Mouse (Mus musculus) kidney, postnatal 10 days (tissue): ENCODE results near the gene Mfn1.
A peak's percentile ranks its signal among the peaks of the same experiment; 100 is the strongest.

Source experiments
- DNase-seq: peaks from one replicate; pipeline ENCODE4 v3.0.0; 2021; ENCODE audit warnings: mixed read lengths

Gene Mfn1

DNA sequence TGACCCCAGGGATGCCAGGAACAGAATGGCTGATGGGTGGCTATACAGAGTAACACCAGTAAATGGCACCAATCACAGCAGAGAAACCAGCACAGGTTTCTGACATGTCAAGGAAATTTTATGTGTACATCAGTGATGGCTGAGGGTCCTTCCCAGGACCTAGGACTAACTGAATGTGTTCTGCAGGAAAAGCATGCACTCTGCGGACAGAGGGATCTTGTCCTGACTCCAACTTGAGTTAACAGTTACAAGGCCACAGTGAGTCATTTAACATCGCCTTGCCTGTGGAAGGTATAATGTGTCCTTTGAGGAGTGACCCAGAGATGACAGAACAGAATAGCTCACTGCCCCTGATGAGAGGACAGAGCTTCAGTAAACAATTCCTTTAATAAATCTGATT is 85.5 kb downstream of the Mfn1 start:
- no peak for DNase-seq

DNA sequence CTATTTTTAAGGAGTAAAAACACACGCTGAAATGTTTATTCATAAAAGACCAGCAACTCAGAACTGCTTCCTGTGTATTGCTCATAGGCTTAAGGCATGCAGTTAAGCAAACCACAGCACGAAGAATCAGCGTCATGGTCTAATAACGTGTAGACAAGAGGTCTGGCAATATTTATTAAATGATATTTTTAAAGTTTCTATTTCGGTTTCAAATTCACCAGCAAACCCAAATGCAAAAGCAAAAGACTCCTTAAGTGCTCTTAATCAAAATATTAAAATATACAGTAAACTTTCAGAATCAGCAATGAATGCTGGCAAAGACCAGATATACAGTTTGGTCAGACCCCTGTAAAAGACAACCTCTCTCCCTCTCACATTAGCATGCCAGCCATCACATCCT is 86.1 kb downstream of the Mfn1 start:
- no peak for DNase-seq

DNA sequence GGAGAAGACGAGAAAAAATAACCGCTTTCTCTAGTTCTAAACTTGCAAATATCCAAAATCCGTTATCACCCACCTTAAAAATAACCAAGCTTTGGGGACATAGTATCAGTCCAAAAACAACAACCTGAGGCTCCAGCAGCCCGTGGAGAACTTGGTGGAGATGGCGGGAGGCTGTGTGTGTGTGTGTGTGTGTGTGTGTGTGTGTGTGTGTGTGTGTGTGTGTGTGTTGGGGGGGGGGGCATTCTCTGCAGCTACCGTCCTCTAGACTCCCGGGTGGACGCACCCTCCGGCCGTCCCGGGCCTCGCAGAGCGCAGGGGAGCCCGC is 86.7 kb downstream of the Mfn1 start:
- DNase-seq = no peak

DNA sequence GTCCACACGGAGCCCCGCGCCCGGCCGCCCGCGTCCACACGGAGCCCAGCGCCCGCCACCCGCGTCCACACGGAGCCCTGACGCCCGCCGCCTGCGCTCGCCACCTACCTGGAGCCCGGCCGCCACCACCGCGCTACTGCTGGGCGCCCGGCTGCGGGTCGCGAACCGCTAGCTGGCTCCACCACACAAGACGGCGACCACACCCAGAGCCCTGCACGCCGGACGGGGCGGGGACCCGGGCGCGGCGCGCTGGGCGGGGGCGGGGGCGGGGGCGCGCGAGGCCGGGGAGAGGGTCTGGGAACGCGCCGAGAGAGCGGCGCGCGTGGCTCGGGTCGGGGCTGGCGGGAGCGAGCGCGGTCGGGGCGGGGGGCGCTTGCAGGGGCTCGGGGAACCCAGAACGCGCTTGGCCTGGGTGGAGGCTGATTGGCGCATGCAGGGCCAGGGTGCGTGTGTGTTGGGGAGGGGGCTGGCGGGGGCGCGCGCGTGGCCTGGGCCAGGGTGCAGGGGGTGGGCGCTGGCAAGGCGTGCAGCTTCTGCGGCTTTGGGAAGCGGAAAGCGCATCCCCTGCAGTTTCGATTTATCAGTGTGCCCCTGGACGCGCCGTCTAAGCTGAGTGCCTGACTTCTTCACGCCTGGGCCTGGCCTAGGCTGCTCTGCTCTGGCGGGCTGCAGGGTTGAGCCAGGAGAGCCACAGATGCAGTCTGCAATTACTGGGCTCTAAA is 87.2 kb downstream of the Mfn1 start, which contains the start of gene Gnb4:
Gnb4 (minus strand) TSS at position 255 of the 722 bp plus-strand sequence.
- peak; percentile 74 for DNase-seq

DNA sequence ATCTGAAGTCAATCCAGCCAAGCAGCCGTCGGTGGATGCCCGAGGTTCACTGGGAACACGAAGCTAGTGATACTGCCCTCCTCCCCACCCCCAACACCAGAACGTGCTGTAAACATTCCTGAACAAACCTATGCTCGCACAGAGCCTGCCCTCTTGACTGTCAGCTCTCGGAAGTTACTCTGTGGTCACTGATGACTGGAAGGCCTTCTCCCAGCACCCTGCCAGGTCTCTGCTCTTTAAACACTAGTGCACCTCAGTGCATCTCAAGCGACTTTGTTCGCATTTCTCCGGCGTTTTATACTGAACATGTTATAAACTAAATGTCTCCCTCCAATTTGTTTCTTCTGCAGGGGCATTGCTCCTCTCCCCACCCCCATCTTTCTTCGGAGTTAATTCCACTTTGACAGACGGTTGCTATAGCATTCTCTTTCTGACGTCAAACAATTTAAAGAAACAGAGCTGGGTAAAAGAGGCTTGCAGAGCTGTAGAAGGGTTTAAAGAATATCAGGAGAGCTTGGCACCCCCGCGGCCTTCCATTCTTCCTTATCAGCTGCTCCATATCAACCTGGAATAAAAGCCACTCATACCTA is 87.9 kb downstream of the Mfn1 start:
- DNase-seq = no peak

DNA sequence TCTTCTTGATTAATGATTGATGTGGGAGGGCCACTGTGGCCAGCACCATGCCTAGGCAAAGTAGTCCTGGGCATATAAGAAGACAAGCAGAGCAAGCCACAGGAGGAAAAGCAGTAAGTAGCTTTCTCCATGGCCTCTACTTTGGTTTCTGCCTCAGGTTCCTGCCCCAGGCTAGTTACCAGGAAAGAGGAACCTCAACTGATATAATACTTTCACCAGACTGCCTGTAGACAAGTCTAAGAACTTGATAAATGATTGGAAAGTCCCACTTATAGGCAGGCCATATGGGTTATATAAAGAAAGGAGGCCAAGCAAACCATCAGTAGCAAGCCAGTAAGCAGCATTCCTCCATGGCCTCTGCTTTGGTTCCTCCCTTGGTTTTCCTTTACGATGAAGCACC is 92.4 kb downstream of the Mfn1 start:
- DNase-seq = no peak

DNA sequence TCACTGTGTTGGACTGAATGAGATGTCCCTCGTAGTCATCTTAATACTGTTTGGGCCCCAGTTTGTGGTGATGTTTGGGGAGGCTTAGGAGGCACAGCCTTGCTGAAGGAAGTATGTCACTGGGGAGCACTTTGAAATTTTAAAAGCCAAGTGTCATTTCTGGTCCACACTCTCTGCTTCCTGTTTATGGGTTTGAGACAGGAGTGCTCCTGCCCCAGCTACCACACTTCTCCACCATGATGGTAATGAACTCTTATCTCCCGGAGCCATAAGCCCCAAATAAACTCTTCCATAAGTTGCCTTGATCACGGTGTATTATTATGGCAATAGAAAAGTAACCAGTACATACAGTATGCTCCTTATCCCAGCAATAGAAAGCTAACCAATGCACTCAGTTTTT is 92.8 kb downstream of the Mfn1 start:
- DNase-seq = no peak

DNA sequence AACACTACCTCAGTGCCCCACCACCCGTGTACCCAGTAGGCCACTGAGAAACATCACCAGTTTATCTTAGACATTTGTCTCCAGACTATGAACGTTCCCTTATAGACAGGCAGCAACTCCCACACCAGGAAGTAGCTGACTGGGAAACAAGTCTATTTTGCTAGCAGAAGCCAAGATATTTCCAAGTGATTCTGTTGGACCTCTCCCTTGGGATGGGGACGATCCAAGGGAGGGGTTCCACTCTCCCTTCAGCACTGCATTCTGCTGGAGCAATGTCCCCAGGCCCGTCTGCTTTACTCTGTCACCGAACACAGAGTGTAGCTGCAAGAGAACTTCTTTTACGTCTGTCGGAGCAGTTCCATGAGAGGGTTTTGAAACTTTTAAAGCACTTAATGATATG is 98.9 kb downstream of the Mfn1 start:
- DNase-seq = peak; percentile 38
